Mouse (Mus musculus): Measurements from ENCODE around the gene Nt5c1a. TPM values are rescaled to one million over a fixed set of nuclear protein-coding genes. Genes with fewer than 3 reads are reported as not detected.

The Nt5c1a gene
- polyA plus RNA-seq, 1 experiment from 2014 or later = 0.10 TPM

DNA sequence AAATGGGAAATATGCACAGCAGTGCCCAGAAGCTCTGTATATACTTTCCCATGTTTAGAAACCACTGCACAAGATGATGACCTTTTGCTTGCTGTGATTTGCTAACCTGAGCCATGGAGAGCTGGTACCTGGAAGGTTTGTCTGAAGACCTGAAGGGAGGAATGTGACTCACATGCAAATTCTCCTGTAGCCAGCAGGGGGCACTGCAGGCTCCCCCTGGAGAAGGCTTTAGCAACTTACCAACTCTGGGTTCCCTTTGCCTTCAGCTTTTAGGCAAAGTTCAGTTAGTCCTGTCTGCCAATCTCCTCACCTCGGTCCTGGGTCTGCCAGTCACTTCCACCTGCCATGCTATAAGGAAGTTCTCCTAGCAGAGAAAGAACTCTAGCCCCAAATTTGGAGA is 15.5 kb downstream of the Nt5c1a start:
- Histone ChIP-seq H3K27ac (ENCODE audit: low read length) (no peak overlapping the region), H3K9ac (replicated peaks; ENCODE audit: low read depth) (no peak overlapping the region), H3K4me1 (ENCODE audit: insufficient read depth, low read depth, low read length) (no peaks in the 10 kb centered on the region), H3K9me3 (ENCODE audit: low read length) (no peaks in the 10 kb centered on the region), H3K4me3 (ENCODE audit: low read depth, low read length) (no peak overlapping the region), H3K27me3 (replicated peaks; ENCODE audit: insufficient read depth, low read length) (no peaks in the 10 kb centered on the region), H3K36me3 (ENCODE audit: insufficient read depth, low read length) (no peaks in the 10 kb centered on the region), H3K4me2 (replicated peaks; ENCODE audit: low read depth, low read length) (no peak overlapping the region)
- ATAC-seq (no peak), DNase-seq (ENCODE audit: low spot score) (peak; percentile 53)
- TF ChIP-seq EP300 (IDR thresholded peaks at IDR 0.05) (no peak), CTCF (IDR thresholded peaks at IDR 0.05) (peak; percentile 82)
- 14% methylated on average over 1 of the region's 1 CpGs for WGBS

DNA sequence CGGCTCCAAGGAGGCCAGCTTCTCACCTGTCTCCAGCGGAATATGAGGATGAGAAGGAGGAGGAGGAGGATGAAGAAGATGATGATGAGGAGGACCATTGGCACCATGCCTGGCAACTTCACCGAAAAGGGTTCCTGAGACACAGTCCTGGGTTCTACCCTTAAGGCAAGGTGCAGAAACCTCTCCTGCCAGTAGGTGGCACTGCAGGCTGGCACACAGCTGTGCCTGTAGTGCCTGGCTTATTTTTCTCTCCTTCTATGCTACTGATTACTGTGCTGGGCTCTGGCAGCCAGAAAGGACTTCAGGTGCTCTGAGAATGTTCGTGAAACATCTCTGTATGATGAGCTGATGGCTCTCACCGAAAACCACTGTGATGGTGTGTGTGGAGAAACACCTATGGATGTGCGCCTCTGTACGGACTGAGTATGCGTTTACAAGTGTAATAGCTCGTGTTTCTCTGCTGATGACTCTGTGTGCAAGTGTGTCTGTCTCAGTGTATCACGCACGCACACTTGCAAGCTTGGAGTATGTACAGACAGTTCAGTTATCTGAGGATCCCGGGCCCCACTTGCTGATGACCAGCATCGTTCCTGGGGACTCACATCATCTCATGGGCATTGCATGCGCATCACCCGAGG is 18.5 kb downstream of the Nt5c1a start:
- Histone ChIP-seq H3K9ac (replicated peaks; ENCODE audit: low read depth) (no peak overlapping the region), H3K4me3 (ENCODE audit: low read depth, low read length) (no peak overlapping the region), H3K4me1 (ENCODE audit: insufficient read depth, low read depth, low read length) (no peaks in the 10 kb centered on the region), H3K27me3 (replicated peaks; ENCODE audit: insufficient read depth, low read length) (no peaks in the 10 kb centered on the region), H3K27ac (ENCODE audit: low read length) (no peak overlapping the region), H3K9me3 (ENCODE audit: low read length) (no peaks in the 10 kb centered on the region), H3K4me2 (replicated peaks; ENCODE audit: low read depth, low read length) (no peak overlapping the region), H3K36me3 (ENCODE audit: insufficient read depth, low read length) (no peaks in the 10 kb centered on the region)
- ATAC-seq = peak; percentile 74
- 68% methylated on average over 15 of the region's 15 CpGs for WGBS
- DNase-seq (ENCODE audit: low spot score) = peak; percentile 74
- TF ChIP-seq EP300 (IDR thresholded peaks at IDR 0.05) = no peak
- peak; percentile 97 for TF ChIP-seq CTCF (IDR thresholded peaks at IDR 0.05)

DNA sequence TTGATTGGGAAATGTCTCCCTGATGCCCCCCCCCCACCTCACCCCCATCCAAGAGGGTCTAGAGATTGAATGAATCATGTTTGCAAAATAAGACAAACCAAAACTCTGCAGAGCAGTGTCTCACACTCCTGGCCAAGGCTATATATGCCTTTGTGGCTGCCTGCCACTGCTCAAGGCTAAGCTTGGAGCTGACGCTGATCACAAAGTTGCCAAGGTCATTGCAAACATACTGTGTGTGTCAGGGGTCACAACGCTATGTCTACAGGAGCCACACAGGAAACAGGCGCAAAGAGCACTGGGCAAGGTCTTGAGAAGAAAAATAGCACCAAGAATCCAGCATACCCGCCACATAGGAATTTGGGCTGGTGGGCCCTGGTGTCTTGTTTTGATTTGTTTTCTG is 19.3 kb downstream of the Nt5c1a start:
- Histone ChIP-seq H3K4me1 (ENCODE audit: insufficient read depth, low read depth, low read length) (no peaks in the 10 kb centered on the region), H3K9ac (replicated peaks; ENCODE audit: low read depth) (no peak overlapping the region), H3K27me3 (replicated peaks; ENCODE audit: insufficient read depth, low read length) (no peaks in the 10 kb centered on the region), H3K27ac (ENCODE audit: low read length) (no peak overlapping the region), H3K36me3 (ENCODE audit: insufficient read depth, low read length) (no peaks in the 10 kb centered on the region), H3K4me3 (ENCODE audit: low read depth, low read length) (no peak overlapping the region), H3K4me2 (replicated peaks; ENCODE audit: low read depth, low read length) (no peak overlapping the region), H3K9me3 (ENCODE audit: low read length) (no peaks in the 10 kb centered on the region)
- TF ChIP-seq CTCF (IDR thresholded peaks at IDR 0.05) (no peak), EP300 (IDR thresholded peaks at IDR 0.05) (no peak)
- ATAC-seq (no peak), DNase-seq (ENCODE audit: low spot score) (no peak)
- WGBS = 71% methylated on average over 4 of the region's 4 CpGs

DNA sequence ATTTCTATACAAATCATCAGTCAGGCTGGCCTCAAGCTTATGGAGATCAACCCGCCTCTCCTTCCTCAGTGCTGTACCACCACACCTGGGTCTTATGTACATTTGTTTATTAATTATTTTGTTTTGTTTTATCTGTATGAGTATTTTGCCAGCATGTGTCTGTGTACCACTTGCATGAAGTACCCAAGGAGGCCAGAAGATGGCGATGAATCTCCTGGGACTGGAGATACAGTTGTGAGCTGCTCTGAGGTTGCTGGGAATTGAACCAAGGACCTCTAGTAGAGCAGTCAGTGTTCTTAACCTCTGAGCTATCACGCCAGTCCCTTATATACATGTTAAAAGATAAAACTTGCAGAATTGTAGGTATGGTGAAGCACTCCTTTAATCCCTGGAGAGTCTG is 22.0 kb downstream of the Nt5c1a start:
- Histone ChIP-seq H3K9me3 (ENCODE audit: low read length) (no peaks in the 10 kb centered on the region), H3K4me2 (replicated peaks; ENCODE audit: low read depth, low read length) (no peak overlapping the region), H3K4me1 (ENCODE audit: insufficient read depth, low read depth, low read length) (peaks cover under 1% of the 10 kb centered on the region; the same call in 1 of the 2 replicates), H3K36me3 (ENCODE audit: insufficient read depth, low read length) (no peaks in the 10 kb centered on the region), H3K9ac (replicated peaks; ENCODE audit: low read depth) (no peak overlapping the region), H3K27me3 (replicated peaks; ENCODE audit: insufficient read depth, low read length) (no peaks in the 10 kb centered on the region), H3K27ac (ENCODE audit: low read length) (no peak overlapping the region), H3K4me3 (ENCODE audit: low read depth, low read length) (no peak overlapping the region)
- TF ChIP-seq EP300 (IDR thresholded peaks at IDR 0.05) (no peak), CTCF (IDR thresholded peaks at IDR 0.05) (peak; percentile 60)
- ATAC-seq (no peak), DNase-seq (ENCODE audit: low spot score) (peak; percentile 21)
- 56% methylated on average over 3 of the region's 3 CpGs for WGBS

DNA sequence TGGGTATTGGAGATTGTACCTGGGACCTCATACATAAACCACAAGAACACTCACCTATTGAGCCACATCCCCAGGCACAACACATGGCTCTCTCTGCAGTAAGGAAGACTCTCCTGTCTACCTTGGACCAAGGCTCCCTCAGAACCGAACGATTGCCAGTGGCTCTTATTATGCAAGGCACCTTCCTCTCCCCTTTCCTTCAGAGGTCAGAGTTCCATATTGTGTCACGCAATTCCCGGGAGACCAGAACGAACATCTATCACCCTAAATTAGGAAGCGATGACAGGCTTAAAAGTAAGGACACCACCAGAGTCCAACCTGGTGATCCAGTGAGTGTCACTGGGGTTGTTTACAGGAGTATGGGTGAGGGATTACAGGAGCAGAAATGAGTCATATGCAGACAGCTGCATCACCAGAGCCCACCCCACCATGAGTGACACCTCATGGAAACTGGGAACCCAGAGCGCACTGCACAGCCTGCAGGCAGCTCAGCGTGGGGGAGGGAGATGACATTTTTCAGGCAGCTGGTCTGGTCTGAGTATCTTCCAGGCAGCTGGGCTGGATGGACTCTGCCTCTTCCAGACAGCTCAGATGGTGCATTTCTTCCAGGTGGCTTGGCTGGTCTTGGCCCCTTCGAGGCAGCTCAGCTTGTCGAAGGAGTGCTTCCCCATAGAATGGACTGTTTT is 24.6 kb downstream of the Nt5c1a start:
- no peak overlapping the region for H3K27ac ChIP-seq (ENCODE audit: low read length)
- peak; percentile 70 for DNase-seq (ENCODE audit: low spot score)

DNA sequence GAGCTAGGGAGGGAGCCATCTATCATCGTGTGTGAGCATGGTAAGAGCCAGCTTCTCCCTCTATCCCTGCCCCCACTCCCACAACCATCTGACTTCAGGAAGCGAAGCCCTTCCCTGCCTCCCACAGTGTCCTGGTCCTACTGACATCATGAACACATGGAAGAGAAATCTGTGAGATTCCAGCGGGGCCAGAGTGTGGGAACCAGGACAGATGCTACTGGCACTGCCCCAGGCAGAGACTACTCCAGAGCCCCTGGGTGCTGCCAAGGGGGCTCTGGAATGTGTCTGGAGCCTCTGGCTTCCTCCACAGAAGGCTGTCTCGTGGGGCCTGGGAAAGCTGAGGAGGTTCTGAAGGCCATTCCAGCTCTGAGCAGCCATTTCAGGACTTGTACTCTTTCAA is 26.4 kb downstream of the Nt5c1a start:
- Histone ChIP-seq H3K27me3 (replicated peaks; ENCODE audit: insufficient read depth, low read length) (no peaks in the 10 kb centered on the region), H3K36me3 (ENCODE audit: insufficient read depth, low read length) (no peaks in the 10 kb centered on the region), H3K9me3 (ENCODE audit: low read length) (no peaks in the 10 kb centered on the region), H3K27ac (ENCODE audit: low read length) (peak overlapping the region; percentile 60; the same call in 1 of the 2 replicates), H3K4me1 (ENCODE audit: insufficient read depth, low read depth, low read length) (peaks cover 5% of the 10 kb centered on the region; the same call in 1 of the 2 replicates), H3K9ac (replicated peaks; ENCODE audit: low read depth) (no peak overlapping the region), H3K4me3 (ENCODE audit: low read depth, low read length) (no peak overlapping the region), H3K4me2 (replicated peaks; ENCODE audit: low read depth, low read length) (no peak overlapping the region)
- ATAC-seq = peak; percentile 58
- 24% methylated on average over 4 of the region's 4 CpGs for WGBS
- no peak for TF ChIP-seq CTCF (IDR thresholded peaks at IDR 0.05)
- no peak for TF ChIP-seq EP300 (IDR thresholded peaks at IDR 0.05)
- DNase-seq (ENCODE audit: low spot score) = peak; percentile 72

More for the DNA sequence above, 24.6 kb downstream of the Nt5c1a start:
- Histone ChIP-seq H3K4me3 (ENCODE audit: low read depth, low read length) (no peak overlapping the region), H3K4me1 (ENCODE audit: insufficient read depth, low read depth, low read length) (peaks cover 5% of the 10 kb centered on the region; the same call in 1 of the 2 replicates), H3K9ac (replicated peaks; ENCODE audit: low read depth) (no peak overlapping the region), H3K4me2 (replicated peaks; ENCODE audit: low read depth, low read length) (no peak overlapping the region), H3K36me3 (ENCODE audit: insufficient read depth, low read length) (no peaks in the 10 kb centered on the region), H3K9me3 (ENCODE audit: low read length) (no peaks in the 10 kb centered on the region), H3K27me3 (replicated peaks; ENCODE audit: insufficient read depth, low read length) (no peaks in the 10 kb centered on the region)
- peak; percentile 47 for ATAC-seq
- WGBS = 36% methylated on average over 10 of the region's 10 CpGs
- TF ChIP-seq EP300 (IDR thresholded peaks at IDR 0.05) = peak; percentile 56
- TF ChIP-seq CTCF (IDR thresholded peaks at IDR 0.05) = no peak

Measured in lung, postnatal 0 days (tissue).